Mouse (Mus musculus) R1 (cell line): Measurements from ENCODE around the gene Helz2.

ENCODE experiments used
- DNase-seq: peaks from one replicate; pipeline ENCODE4 v3.0.0-alpha.2; 2018; ENCODE audit warnings: low read depth, low spot score

The Helz2 gene

GRCm38 (mm10) chr2:181196628-181197300 lies 45.1 kb downstream of the Helz2 start:
- no peak for DNase-seq

GRCm38 (mm10) chr2:181193044-181193443 lies 48.8 kb downstream of the Helz2 start:
- no peak for DNase-seq

- DNase-seq, result peak; percentile 66
Observed at GRCm38 (mm10) chr2:181191936-181192335, 49.9 kb downstream of the Helz2 start.

- peak; percentile 69 for DNase-seq
Observed at GRCm38 (mm10) chr2:181191385-181191784, 50.4 kb downstream of the Helz2 start.

- DNase-seq, result no peak
Observed at GRCm38 (mm10) chr2:181189321-181189720, 52.5 kb downstream of the Helz2 start.

GRCm38 (mm10) chr2:181188681-181189080 lies 53.1 kb downstream of the Helz2 start:
- peak; percentile 90 for DNase-seq

- peak; percentile 97 for DNase-seq
Observed at GRCm38 (mm10) chr2:181187121-181188000, 54.5 kb downstream of the Helz2 start, which contains the start of gene Ppdpf. Gene Ppdpf, plus strand, starts transcription at chr2:181187247.

GRCm38 (mm10) chr2:181186635-181187034 lies 55.2 kb downstream of the Helz2 start:
- peak; percentile 96 for DNase-seq

- DNase-seq, result no peak
Observed at GRCm38 (mm10) chr2:181180898-181181297, 60.9 kb downstream of the Helz2 start.

- DNase-seq, result no peak
Observed at GRCm38 (mm10) chr2:181178471-181178870, 63.4 kb downstream of the Helz2 start.

GRCm38 (mm10) chr2:181178015-181178414 lies 63.8 kb downstream of the Helz2 start:
- DNase-seq, result no peak
